Mouse (Mus musculus): ENCODE results near the gene Sh3d21.
A peak's percentile ranks its signal among the peaks of the same experiment; 100 is the strongest.

The Sh3d21 gene

DNA sequence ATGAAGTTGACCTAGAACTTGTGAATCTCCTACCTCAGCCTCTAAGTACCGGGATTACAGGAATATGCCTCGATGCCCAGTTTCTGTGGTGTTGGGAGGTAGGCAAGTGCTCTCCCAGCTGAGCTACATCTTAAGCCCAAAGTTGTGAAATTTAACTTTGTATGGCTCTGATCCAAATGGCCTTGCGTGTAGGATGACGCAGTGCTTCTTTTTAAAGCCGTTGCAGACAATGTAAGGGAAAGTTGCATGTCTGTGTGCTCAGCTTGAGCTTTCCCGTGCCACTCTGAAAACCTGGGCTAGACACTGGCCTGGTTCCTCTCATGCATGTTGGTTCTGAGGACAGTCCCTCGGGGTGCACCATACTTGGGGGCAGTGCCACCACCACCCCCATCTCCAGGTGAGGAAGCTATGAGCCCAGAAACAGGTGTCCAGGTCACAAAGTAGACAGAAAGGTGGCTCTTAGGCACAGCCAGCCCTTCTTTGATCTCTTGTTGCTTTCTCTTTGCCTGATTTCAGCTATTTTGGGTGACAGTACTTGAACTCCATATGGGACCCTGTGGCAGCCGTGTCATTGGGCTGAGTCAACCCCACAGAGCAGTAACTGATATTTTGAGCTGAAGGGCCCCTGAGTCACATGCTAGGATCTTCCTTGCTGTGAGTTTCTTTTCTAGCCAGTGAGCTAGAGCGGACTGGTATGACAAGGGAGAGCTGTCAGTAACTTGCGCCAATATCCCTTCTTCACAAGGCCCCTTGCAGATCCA is 53.5 kb downstream of the Sh3d21 start:
- DNase-seq (ENCODE audit: low spot score in 2 of 2), result no peak

- DNase-seq (ENCODE audit: low spot score in 2 of 2), result no peak
Observed at GRCm38 (mm10) chr4:126108061-126108740, 55.1 kb downstream of the Sh3d21 start.

GRCm38 (mm10) chr4:126105131-126105783 is 58.0 kb downstream of the Sh3d21 start:
- no peak for DNase-seq (ENCODE audit: low spot score in 2 of 2)

DNA sequence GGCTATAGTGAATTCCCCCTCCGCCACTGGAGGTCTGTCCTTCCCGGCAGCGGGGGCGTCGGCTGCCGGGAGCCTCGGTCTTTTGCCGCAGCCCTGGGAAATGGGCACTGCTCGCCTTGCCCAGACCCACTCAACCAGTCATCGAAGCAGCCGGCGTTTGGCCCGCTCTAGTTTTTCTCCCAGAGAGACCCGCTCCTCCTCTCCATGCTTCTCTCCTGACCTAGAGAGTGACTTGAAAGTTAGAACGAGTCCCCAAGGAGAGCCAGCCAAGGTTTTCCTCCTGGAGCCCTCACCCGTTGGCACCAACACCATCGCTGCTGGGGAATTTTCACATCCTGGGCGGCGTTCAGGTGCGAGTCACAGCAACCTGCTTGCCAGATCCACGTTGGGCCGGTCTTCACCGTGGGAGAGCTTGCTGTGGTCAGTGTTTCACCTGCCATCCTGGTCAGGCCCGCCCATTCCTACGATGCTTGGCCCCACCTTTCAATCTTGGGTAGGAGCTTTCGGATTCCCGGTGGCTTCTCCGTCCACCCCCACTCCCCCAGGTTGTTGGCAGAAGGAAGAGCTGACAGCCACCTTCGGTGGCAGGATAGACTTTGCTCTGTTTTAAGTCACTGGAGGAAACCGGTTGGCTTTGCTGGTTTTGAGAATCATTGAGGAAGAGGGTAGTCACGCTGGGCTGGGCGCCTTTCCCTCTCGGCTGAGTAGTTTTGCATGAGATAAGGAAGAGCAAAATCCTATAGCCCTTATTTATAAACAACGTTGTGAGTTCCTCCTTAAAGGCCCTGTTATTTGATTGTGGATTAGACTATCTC is 58.8 kb downstream of the Sh3d21 start:
- DNase-seq (ENCODE audit: low spot score in 2 of 2), result peak in 1 of 2 experiments; percentile 18

GRCm38 (mm10) chr4:126103590-126104068 is 59.7 kb downstream of the Sh3d21 start, which contains the start of gene Stk40:
Stk40 (plus strand) TSS chr4:126103957.
- DNase-seq (ENCODE audit: low spot score in 2 of 2), result peak; percentile 93 to 94

- peak; percentile 79 to 86 for DNase-seq (ENCODE audit: low spot score in 2 of 2)
Observed at GRCm38 (mm10) chr4:126103057-126103581, 60.2 kb downstream of the Sh3d21 start.

GRCm38 (mm10) chr4:126102061-126102841 is 61.0 kb downstream of the Sh3d21 start:
- peak; percentile 40 to 43 for DNase-seq (ENCODE audit: low spot score in 2 of 2)

DNA sequence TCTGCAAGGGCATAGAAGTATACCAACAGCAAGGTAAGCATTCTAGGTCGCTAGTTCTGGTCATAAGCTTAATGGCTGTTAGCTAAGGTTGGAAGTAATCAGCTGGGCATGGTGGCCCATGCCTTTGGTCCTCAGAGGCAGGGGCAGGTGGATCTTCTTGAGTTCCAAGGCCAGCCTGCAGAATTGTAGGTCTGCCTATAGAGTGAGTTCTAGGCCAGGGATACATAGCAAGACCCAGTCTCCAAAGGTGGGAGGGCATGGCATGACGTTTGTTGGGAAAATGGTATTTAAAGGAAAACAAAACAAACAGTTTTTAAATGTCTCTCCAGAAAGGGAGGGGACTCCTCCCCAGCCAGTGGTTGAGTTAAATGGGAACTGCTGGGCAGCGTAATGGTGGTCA is 62.5 kb downstream of the Sh3d21 start:
- DNase-seq (ENCODE audit: low spot score in 2 of 2), result no peak
